Mouse (Mus musculus): ENCODE data around the gene Casp2. TPM values are rescaled to one million over a fixed set of nuclear protein-coding genes. Genes with fewer than 3 reads are reported as not detected.
A peak's percentile ranks its signal among the peaks of the same experiment; 100 is the strongest.

Casp2 gene
- 37.0 and 37.5 TPM in 2 replicates for polyA plus RNA-seq (2012; ENCODE audit: insufficient read depth, insufficient read length, missing spikeins)

DNA sequence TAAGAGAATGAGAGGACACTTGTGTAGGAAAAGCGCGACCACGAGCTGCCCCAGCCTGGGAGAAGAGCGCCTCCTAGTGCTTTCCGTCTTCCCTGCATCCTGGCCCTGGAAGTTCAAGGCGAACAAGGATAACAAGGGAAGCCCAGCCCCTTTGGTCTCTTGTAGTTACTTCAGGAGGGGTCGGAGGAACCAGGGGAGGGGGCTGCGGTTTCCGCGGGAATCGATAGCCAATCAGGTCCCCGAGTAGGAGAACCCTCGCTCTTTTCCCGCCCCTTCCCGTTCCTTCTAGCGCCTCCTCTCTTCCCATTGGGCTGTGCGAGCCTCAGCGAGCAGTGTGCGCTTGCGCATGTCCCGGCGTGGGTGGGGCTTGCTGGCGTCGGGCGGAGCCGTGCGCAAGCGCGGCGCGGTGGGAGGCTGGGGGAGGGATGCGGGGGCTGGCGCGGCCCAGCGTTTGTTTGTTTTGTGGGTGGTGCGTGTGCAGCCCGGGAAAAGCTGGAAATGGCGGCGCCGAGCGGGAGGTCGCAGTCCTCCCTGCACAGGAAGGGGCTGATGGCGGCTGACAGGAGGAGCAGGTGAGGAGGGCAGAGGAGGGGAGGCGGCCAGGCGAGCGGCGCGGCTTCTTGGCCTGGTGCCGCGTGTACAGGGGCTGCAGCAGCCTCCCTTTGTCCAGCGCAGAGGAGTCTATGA is at the start of gene Casp2:
Casp2 (plus strand) TSS at position 360 of the 687 bp plus-strand sequence.
- Histone ChIP-seq H3K27ac (ENCODE audit: insufficient read depth, low read depth, low read length) (peak within 1 kb of the TSS; percentile 88), H3K4me3 (ENCODE audit: insufficient read depth, low read length) (peak within 1 kb of the TSS; percentile 93), H3K4me1 (ENCODE audit: control insufficient read depth, insufficient read depth, low read length) (peaks cover 7% of the 10 kb centered on the region)
- TF ChIP-seq CTCF (IDR thresholded peaks at IDR 0.05; ENCODE audit: low read depth, low read length) (peak; percentile 84), POLR2A (IDR thresholded peaks at IDR 0.05; ENCODE audit: borderline replicate concordance, low read depth, low read length) (peak; percentile 36; the same call in 1 of the 2 replicates)

DNA sequence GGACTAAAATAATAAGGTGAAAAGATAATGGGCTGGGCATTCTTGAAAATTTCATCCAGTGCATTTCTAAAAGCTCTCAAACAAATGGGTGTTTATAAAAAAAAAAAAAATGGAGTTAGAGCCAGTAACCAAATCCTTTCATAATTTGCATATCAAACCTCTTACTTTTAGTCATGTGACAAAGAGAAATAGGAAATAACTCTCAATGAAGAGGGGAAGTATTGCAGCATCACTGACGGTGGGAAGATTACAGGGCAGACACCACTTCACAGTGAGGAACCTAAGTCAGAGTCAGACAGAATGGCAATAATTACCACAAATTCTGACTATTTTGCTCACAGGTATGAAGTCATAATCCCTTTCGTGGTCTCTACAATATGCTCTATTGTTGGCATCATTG is 49.8 kb upstream of the Casp2 start, which contains the start of gene Tas2r144:
Tas2r144 (plus strand) TSS at position 301 of the 400 bp plus-strand sequence.
- H3K4me1 ChIP-seq (ENCODE audit: control insufficient read depth, insufficient read depth, low read length) = no peaks in the 10 kb centered on the region
- H3K27ac ChIP-seq (ENCODE audit: insufficient read depth, low read depth, low read length) = no peak within 1 kb of the TSS
- no peak within 1 kb of the TSS for H3K4me3 ChIP-seq (ENCODE audit: insufficient read depth, low read length)
- TF ChIP-seq POLR2A (IDR thresholded peaks at IDR 0.05; ENCODE audit: borderline replicate concordance, low read depth, low read length) (no peak), CTCF (IDR thresholded peaks at IDR 0.05; ENCODE audit: low read depth, low read length) (no peak)

DNA sequence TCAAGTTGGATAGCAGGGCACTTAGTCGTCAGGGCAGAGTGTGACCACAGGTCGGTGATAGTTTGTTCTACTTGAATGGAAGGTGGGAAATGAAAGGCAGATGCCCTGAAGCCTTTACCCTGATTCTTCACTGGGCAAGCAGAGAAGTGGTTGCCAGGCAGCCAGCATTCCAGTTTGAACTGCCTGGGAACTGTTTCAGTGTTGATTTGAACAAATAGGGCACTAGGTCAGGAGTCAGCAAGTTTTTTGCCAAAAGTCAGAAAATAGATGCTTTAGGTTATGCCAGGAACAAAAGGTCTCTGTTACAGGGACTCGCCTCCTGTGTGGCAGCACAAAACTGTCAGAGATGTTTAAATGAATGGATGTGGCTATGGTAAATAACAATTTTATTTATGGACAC is 42.5 kb upstream of the Casp2 start:
- Histone ChIP-seq H3K4me1 (ENCODE audit: control insufficient read depth, insufficient read depth, low read length) (no peaks in the 10 kb centered on the region), H3K27ac (ENCODE audit: insufficient read depth, low read depth, low read length) (no peak overlapping the region), H3K4me3 (ENCODE audit: insufficient read depth, low read length) (no peak overlapping the region)
- TF ChIP-seq POLR2A (IDR thresholded peaks at IDR 0.05; ENCODE audit: borderline replicate concordance, low read depth, low read length) (no peak), CTCF (IDR thresholded peaks at IDR 0.05; ENCODE audit: low read depth, low read length) (no peak)

DNA sequence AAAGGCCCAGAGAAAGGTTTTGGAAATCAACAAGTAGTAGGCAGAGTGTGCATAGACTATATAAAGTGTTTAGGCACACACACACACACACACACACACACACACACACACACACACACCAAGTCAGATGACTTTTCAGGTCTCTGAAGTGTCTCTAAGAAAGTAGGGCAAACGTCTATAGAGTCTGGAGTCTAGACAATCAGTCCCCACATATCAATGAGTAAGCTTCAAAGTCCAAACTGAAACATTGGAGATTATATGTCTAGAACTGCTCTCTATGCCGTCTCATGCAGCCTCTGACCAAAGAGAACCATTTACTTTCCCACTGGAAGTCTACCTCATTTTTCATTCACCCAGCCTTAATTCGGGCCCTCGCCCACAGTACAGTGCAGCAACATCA is 39.7 kb upstream of the Casp2 start:
- no peak overlapping the region for H3K4me3 ChIP-seq (ENCODE audit: insufficient read depth, low read length)
- TF ChIP-seq POLR2A (IDR thresholded peaks at IDR 0.05; ENCODE audit: borderline replicate concordance, low read depth, low read length) (no peak), CTCF (IDR thresholded peaks at IDR 0.05; ENCODE audit: low read depth, low read length) (no peak)
- H3K4me1 ChIP-seq (ENCODE audit: control insufficient read depth, insufficient read depth, low read length) = no peaks in the 10 kb centered on the region
- no peak overlapping the region for H3K27ac ChIP-seq (ENCODE audit: insufficient read depth, low read depth, low read length)

DNA sequence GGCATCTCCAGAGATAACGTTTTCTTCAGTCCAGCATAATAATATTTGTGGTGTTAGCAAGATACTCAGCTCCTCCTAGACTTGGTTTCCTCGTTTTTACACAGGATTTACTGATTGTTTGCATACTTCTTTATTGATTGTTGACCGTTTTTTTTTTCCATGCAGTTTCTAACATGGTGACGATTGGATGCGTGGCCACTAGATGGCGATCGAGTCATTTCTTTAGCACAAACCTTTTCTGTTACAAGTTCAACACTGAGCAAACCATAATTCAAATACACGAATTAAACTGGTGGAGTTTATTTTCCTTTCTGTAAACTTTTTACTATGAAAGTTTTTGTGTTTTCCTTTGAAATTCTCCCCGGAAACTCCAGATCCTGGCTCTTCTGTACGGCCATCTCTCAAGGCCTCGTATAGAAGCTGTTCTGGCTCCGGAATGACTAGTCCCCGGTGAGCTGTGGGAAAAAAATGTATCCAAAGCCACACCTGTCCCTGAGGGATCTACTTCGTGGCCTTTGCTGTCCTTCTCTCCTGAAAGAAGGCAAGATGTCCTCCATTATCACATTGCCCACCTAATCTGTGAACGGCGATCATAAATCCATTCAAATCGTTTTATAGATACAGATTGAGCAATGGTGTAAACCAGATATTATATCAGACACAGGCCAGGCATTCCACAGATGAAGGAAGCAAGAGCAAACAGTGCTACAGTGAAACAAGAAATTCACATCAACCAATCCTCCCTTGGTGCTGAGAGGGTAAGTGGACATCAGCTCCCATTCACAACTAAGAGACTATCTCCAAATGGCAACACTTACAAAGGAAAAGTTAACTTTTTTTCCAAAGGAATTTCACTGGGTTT is 37.3 kb upstream of the Casp2 start:
- Histone ChIP-seq H3K4me3 (ENCODE audit: insufficient read depth, low read length) (no peak overlapping the region), H3K27ac (ENCODE audit: insufficient read depth, low read depth, low read length) (no peak overlapping the region)

DNA sequence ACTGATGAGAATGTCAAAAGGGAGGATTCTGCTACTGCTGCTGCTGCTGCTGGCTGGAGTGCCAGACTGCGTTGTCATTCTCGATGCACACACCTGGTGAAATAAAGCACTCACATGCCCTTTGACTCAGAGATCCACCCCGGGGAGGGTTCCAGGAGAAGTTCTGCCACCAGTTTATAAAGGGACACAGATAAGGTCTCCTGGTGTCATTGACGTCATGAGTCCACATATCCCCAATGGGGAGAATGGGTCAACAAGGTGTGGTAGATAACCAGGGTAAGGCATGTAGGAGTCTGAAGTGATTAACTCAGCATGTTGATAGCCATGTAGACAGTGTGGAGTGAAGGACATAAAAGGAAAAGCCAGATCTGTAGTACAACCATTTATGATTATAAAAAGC is 35.2 kb upstream of the Casp2 start:
- H3K27ac ChIP-seq (ENCODE audit: insufficient read depth, low read depth, low read length) = no peak overlapping the region
- H3K4me3 ChIP-seq (ENCODE audit: insufficient read depth, low read length) = no peak overlapping the region
- TF ChIP-seq CTCF (IDR thresholded peaks at IDR 0.05; ENCODE audit: low read depth, low read length) (no peak), POLR2A (IDR thresholded peaks at IDR 0.05; ENCODE audit: borderline replicate concordance, low read depth, low read length) (no peak)
- no peaks in the 10 kb centered on the region for H3K4me1 ChIP-seq (ENCODE audit: control insufficient read depth, insufficient read depth, low read length)

More for the DNA sequence above, 37.3 kb upstream of the Casp2 start:
- TF ChIP-seq CTCF (IDR thresholded peaks at IDR 0.05; ENCODE audit: low read depth, low read length) (no peak), POLR2A (IDR thresholded peaks at IDR 0.05; ENCODE audit: borderline replicate concordance, low read depth, low read length) (no peak)
- no peaks in the 10 kb centered on the region for H3K4me1 ChIP-seq (ENCODE audit: control insufficient read depth, insufficient read depth, low read length)

DNA sequence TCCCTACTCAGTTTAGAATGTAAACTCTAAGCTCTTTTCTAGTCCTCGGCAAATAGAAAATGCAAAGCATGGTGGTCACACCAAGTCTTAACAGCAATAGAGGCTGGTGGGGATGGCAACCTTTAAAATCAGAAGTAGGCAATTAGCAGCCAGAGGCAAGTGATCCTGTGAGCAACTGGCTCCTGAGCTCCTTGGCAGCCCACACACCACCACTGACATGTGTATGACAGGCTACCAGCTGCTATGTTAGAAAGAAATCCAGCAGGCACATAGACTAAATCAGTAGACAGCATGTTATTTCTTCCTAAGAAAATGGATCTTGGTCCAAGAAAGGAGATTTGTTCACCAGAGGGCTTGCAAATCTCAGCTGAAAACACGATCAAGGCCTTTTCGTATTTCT is 33.6 kb upstream of the Casp2 start:
- Histone ChIP-seq H3K27ac (ENCODE audit: insufficient read depth, low read depth, low read length) (no peak overlapping the region), H3K4me1 (ENCODE audit: control insufficient read depth, insufficient read depth, low read length) (no peaks in the 10 kb centered on the region)
- TF ChIP-seq POLR2A (IDR thresholded peaks at IDR 0.05; ENCODE audit: borderline replicate concordance, low read depth, low read length) (no peak), CTCF (IDR thresholded peaks at IDR 0.05; ENCODE audit: low read depth, low read length) (no peak)

DNA sequence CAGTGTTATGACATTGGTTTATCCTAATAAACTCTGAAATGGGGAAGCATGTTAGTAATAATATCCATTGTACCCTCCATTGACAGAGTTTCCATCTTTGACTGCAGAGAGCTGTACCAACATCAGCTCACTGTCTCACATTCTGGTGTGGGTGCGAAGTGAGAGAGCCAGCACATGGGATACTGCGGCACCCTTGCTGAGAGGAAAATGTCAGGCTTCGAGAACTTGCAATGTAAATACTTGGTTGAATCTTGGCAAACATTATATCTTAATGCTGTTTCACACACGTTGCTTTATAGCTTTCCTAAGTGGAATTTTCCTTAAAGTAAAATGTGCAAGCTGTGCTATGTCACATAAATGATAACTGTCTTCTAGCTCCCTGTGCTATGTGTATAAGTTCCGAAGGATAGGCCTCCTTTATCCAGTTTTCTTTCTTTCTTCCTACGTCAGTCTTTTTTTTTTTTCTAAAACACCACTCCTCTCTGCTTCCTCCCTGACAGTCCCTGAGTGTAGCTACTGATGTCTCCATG is 27.4 kb upstream of the Casp2 start:
- no peak overlapping the region for H3K4me3 ChIP-seq (ENCODE audit: insufficient read depth, low read length)
- no peaks in the 10 kb centered on the region for H3K4me1 ChIP-seq (ENCODE audit: control insufficient read depth, insufficient read depth, low read length)
- no peak overlapping the region for H3K27ac ChIP-seq (ENCODE audit: insufficient read depth, low read depth, low read length)
- TF ChIP-seq POLR2A (IDR thresholded peaks at IDR 0.05; ENCODE audit: borderline replicate concordance, low read depth, low read length) = no peak
- TF ChIP-seq CTCF (IDR thresholded peaks at IDR 0.05; ENCODE audit: low read depth, low read length) = no peak

More for the DNA sequence above, 33.6 kb upstream of the Casp2 start:
- H3K4me3 ChIP-seq (ENCODE audit: insufficient read depth, low read length) = no peak overlapping the region

DNA sequence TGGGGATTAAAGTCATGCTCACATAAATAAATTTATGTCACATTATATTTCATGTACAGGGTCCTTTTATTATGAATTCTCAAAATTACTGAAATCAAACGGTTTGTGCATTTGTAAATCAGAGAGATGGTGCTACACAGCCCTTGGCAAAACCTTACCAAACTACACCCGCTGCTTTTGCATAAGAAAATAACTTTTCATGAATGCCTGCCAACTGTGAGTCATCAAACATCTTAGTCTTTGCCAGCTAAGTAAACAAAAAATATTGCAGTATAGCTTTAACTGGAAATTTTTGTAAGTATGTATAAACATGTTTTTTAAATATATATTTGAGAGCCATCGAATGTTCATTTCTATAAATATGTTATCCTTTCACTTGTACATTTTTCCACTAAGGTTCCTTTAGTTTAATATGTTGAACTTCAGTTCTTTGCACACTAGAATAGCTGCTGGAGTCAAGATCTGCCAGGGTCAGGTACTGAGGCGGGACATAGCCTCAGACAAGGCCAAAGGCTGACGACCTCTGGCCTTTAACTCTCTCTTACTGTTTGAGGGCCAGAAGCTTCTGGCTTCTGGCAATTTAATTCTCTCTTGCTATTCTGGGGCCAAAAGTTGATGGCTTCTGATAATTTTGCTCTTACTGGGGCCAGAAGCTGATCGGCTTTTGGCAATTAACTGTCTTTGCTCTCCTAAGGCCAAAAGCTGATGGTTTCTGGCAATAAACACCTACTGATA is 23.3 kb upstream of the Casp2 start:
- no peak for TF ChIP-seq CTCF (IDR thresholded peaks at IDR 0.05; ENCODE audit: low read depth, low read length)

More for the DNA sequence above, 23.3 kb upstream of the Casp2 start:
- no peak overlapping the region for H3K4me3 ChIP-seq (ENCODE audit: insufficient read depth, low read length)
- H3K27ac ChIP-seq (ENCODE audit: insufficient read depth, low read depth, low read length) = no peak overlapping the region
- peaks cover 2% of the 10 kb centered on the region; the same call in 1 of the 2 replicates for H3K4me1 ChIP-seq (ENCODE audit: control insufficient read depth, insufficient read depth, low read length)

Measured in bone marrow macrophage, adult 2 months (primary cell).